Comparison of ENCODE assay signal across 8 mouse cellular contexts in genomic region chr6:108536546-108537317, GRCm38 (mm10).
A peak's percentile ranks its signal among the peaks of the same experiment; 100 is the strongest.
DNase-seq lines count a peak whose midpoint lies in the region; ATAC-seq lines count a peak whose summit lies in the region.

No protein-coding gene starts in this region.

- 0 out of 4 replicates have a peak overlapping the region, but pooled peaks of 1 of the 2 experiments have one; percentile 5 for H3K4me3 ChIP-seq in heart, embryonic 14.5 days (ENCODE audit: control insufficient read depth in 1 of 2, insufficient read depth in 1 of 2, low read depth in 1 of 2, low read length in 2 of 2)

- peak overlapping the region; percentile 15 for H3K4me2 ChIP-seq in heart, embryonic 14.5 days (ENCODE audit: low read length)

- H3K4me1 ChIP-seq in heart, embryonic 14.5 days (ENCODE audit: control insufficient read depth in 2 of 2, insufficient read depth in 2 of 2, low read length in 2 of 2) = peaks cover 31 to 56% of the 10 kb centered on the region in 2 experiments

- WGBS in heart, embryonic 14.5 days = 25% methylated on average over 8 of the region's 8 CpGs

- peak; percentile 82 for ATAC-seq in CD4-positive, CD25-positive, alpha-beta regulatory T cell, adult 4 months
- peak; percentile 80 for ATAC-seq in heart, embryonic 14.5 days (ENCODE audit: insufficient number of reproducible peaks, insufficient read depth, low FRiP score, low read depth)
- ATAC-seq in cerebellum, adult (ENCODE audit: insufficient number of reproducible peaks, low FRiP score, low TSS enrichment) = no peak

- no peaks in the 10 kb centered on the region for H3K9me3 ChIP-seq in heart, embryonic 14.5 days (ENCODE audit: control insufficient read depth, low read length)

- H3K27me3 ChIP-seq in heart, embryonic 14.5 days (ENCODE audit: control insufficient read depth, insufficient read depth, low read length) = no peaks in the 10 kb centered on the region

- H3K9ac ChIP-seq in heart, embryonic 14.5 days (ENCODE audit: low read length) = 0 out of 2 replicates have a peak overlapping the region, but pooled peaks have one; percentile 26

- H3K27ac ChIP-seq in heart, embryonic 14.5 days (replicated peaks in 1 of 2; ENCODE audit: control insufficient read depth in 1 of 2, insufficient read depth in 1 of 2, low read depth in 2 of 2, low read length in 2 of 2) = peak overlapping the region; percentile 85 to 91

- peaks cover 7% of the 10 kb centered on the region for H3K36me3 ChIP-seq in heart, embryonic 14.5 days (ENCODE audit: control insufficient read depth, insufficient read depth, low read length)

- peak; percentile 92 for DNase-seq in 3134 (ENCODE audit: extremely low read depth, insufficient read length, low spot score)
- peak; percentile 72 for DNase-seq in lung, postnatal 10 days
- DNase-seq in thymus, postnatal 14 days = peak; percentile 74
- no peak for DNase-seq in frontal cortex, adult 2 months (ENCODE audit: extremely low spot score in 1 of 2, low spot score in 1 of 2)
- no peak for DNase-seq in right cerebral cortex, postnatal 10 days (ENCODE audit: low spot score in 2 of 2)

Comparison
In these comparisons a context has a peak if more than half of its experiments do, and no peak if none do; other contexts are left out.
1. DNase-seq: peak in 3134 (single experiment), lung, postnatal 10 days (single experiment) and thymus, postnatal 14 days (single experiment); none in frontal cortex, adult 2 months (0 of 2) and right cerebral cortex, postnatal 10 days (0 of 2).